Comparison of ENCODE assay signal across 28 mouse cellular contexts in the genomic region with DNA sequence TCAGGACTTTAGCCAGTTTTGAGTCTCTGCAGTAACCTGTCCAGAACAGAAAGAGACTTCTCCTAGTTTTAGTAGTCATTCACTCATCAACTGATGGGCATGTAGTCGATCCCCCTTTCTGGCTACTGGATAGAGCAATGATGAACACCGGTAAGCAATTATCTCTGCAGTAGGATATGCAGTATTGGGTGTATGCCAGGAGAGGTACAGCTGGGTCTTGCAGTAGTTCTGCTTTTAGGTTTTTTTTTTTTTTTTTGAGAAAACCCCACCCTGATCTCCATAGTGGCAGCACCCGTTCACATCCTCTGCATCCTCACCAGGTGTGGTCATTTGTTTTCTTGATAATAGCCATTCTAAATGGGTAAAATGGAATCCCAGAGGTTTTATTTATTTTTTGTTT.
"Had no signal": no experiment of that assay in that cellular context is flagged by ENCODE, and none has a peak within 500 bp of the region (broad histone marks: within the 10 kb centered on the region; RNA-seq: fewer than 3 reads in every experiment).

No protein-coding gene starts in this region.

- H3K9me3 ChIP-seq: heart, embryonic 10.5 days; heart, embryonic 12.5 days; hindbrain, embryonic 10.5 days; hindbrain, embryonic 12.5 days; intestine, embryonic 15.5 days; kidney, embryonic 15.5 days; limb, embryonic 13.5 days; limb, embryonic 15.5 days; liver, embryonic 12.5 days had no signal

- H3K4me2 ChIP-seq: heart, embryonic 12.5 days; hindbrain, embryonic 12.5 days; hindbrain, embryonic 14.5 days; intestine, embryonic 15.5 days; kidney, embryonic 15.5 days; limb, embryonic 13.5 days; limb, embryonic 15.5 days; liver, embryonic 12.5 days had no signal

- H3K27me3 ChIP-seq: heart, embryonic 12.5 days; hindbrain, embryonic 12.5 days; intestine, embryonic 15.5 days; kidney, embryonic 15.5 days; limb, embryonic 13.5 days; limb, embryonic 15.5 days; liver, embryonic 12.5 days had no signal

- H3K36me3 ChIP-seq: heart, embryonic 10.5 days; heart, embryonic 12.5 days; hindbrain, embryonic 10.5 days; hindbrain, embryonic 12.5 days; intestine, embryonic 15.5 days; kidney, embryonic 15.5 days; limb, embryonic 13.5 days; limb, embryonic 15.5 days; liver, embryonic 12.5 days had no signal

- H3K4me1 ChIP-seq: hindbrain, embryonic 10.5 days; hindbrain, embryonic 12.5 days; intestine, embryonic 15.5 days; liver, embryonic 12.5 days had no signal

- H3K9ac ChIP-seq: heart, embryonic 12.5 days; hindbrain, embryonic 12.5 days; hindbrain, embryonic 14.5 days; intestine, embryonic 15.5 days; kidney, embryonic 15.5 days; limb, embryonic 13.5 days; limb, embryonic 15.5 days; liver, embryonic 12.5 days; liver, embryonic 14.5 days had no signal

- H3K27ac ChIP-seq: gastrocnemius, adult 2 months; heart, embryonic 10.5 days; hindbrain, embryonic 10.5 days; hindbrain, embryonic 12.5 days; hindbrain, embryonic 14.5 days; intestine, embryonic 15.5 days; kidney, embryonic 15.5 days; kidney, postnatal 0 days; limb, embryonic 13.5 days; limb, embryonic 15.5 days; liver, embryonic 12.5 days; liver, embryonic 14.5 days had no signal

- ATAC-seq: hindbrain, embryonic 16.5 days; inflammation-experienced regulatory T-cells, adult 6 months; intestine, embryonic 15.5 days; liver, embryonic 12.5 days had no signal

- DNase-seq: gastrocnemius, adult 2 months; gastrocnemius, postnatal 10 days; gastrocnemius, postnatal 25 days; heart, adult 18-20 months; heart, postnatal 10 days; heart, postnatal 4 days; kidney, adult 11 months; kidney, adult 2 months; kidney, adult 9 months; kidney, postnatal 14 days; kidney, postnatal 36 days; layer of hippocampus, adult 9-11 months; layer of hippocampus, postnatal 36 days; left cerebral cortex, postnatal 4 days had no signal

- H3K4me3 ChIP-seq: gastrocnemius, adult 2 months; heart, embryonic 10.5 days; heart, embryonic 12.5 days; hindbrain, embryonic 10.5 days; hindbrain, embryonic 12.5 days; intestine, embryonic 15.5 days; kidney, embryonic 15.5 days; limb, embryonic 13.5 days; limb, embryonic 15.5 days; liver, embryonic 12.5 days had no signal
